Mouse (Mus musculus): ENCODE data around the gene Myoz1. TPM values are rescaled to one million over a fixed set of nuclear protein-coding genes. Genes with fewer than 3 reads are reported as not detected.
"Not testable (repeated sequence)": the region's sequence is repeated elsewhere in the genome, so short reads cannot be mapped to it uniquely, and the experiment has no call there.

The Myoz1 gene
- total RNA-seq, 1 experiment = not detected

DNA sequence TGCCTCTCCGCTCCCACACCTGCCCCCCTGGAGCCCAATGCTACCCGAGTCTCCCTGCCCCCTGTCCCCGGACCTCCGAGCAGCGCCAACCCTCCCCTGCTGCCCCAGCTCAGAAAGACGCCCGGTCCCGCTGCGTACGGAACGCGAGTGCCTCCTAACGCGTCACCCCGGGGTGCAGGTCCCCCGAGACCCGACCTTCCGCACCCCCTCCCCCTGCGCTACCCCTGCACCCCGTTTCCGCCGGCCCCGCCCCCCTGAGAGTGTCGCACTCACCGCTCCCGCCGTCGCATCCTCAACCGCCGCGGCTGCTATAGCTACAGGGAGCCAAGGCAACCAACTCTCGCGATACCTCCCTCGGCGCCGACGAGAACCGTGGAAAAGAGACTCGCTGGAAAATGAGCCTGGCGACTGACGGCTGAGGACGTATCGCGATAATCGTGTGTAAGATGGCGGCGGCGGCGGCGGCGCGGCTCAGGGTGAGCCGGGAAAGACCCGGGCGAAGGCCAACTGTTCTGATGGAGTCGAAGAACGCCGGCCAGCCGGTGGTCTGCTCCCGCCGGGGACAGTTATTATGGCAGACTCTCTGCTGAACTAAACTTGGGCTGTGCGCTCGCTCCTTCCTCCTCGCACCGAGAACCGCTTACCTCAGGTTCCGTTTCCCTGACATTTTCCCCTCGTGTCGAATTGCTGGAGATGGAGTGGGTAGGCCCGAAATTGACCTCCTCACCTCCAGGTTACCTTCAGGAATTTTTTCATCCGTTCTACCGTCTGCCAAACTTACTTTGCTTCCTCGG is 15.5 kb downstream of the Myoz1 start, which contains the start of gene Usp54:
Gene Usp54 (minus strand): TSS at position 420 of the 794 bp plus-strand sequence.
- H3K27ac ChIP-seq (ENCODE audit: insufficient read depth, low read depth, low read length, poor library complexity, severe bottlenecking) = peak within 1 kb of the TSS; percentile 84
- in situ Hi-C loops (cut with MboI; ENCODE audit: low sequenced_read_pairs in 2 of 2, unreplicated experiment in 2 of 2) = loop anchor here in 1 of 2 experiments (5.0 kb wide), 1 partner anchor 36 kb away; no protein-coding TSS in a partner anchor

DNA sequence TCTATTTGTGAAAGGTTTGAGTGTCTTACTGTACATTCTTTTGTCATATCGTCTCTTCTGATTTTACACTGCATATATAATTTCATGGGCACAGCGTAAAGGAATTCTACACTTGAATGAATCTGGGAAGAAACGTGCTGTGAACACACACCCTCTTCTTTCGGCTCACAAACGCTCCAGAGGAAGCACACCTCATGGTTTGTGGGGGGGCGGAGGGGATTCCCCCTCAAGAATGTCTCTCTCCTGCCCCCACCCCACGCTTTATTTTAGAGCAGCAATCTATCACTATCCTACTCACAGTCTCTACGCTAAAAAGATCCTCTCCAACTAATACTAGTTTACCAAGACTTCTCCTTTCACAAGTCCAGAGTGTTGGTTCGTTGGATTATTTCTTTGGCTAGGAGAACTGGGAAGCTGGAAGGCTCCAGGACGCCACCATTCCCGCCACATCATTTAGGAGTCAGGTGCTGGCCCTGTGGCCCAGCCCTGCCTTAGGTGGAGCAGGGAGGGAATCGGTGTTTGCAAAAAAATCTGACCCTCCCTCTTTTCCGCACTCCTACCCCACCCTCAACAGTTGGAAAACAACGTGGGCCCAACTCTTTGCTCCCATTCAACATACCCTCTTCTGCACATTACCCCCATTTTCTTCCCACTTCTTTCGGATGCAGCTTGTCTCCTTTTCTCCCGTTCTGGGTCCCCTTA is 16.3 kb downstream of the Myoz1 start:
- in situ Hi-C loops (cut with MboI; ENCODE audit: low sequenced_read_pairs in 2 of 2, unreplicated experiment in 2 of 2) = loop anchor here in 1 of 2 experiments (5.0 kb wide), 1 partner anchor 37 kb away; no protein-coding TSS in a partner anchor
- peak; percentile 63 for DNase-seq (ENCODE audit: low read depth, low spot score)
- peak; percentile 61; the same call in 1 of the 2 replicates for TF ChIP-seq ZNF384 (IDR thresholded peaks at IDR 0.05; ENCODE audit: low read depth, low read length)
- TF ChIP-seq CHD2 (IDR thresholded peaks at IDR 0.05; ENCODE audit: low read depth, low read length) = no peak
- Histone ChIP-seq H3K9ac (ENCODE audit: insufficient read depth, low read depth, low read length, poor library complexity, severe bottlenecking) (peak overlapping the region; percentile 86), H3K4me3 (ENCODE audit: insufficient read depth in 1 of 2, low read depth in 1 of 2, low read length in 2 of 2, poor library complexity in 1 of 2, severe bottlenecking in 1 of 2) (peak overlapping the region; percentile 67 to 98), H3K36me3 (ENCODE audit: control insufficient read depth, insufficient read depth, low read length, poor library complexity, severe bottlenecking) (no peaks in the 10 kb centered on the region), H3K9me3 (ENCODE audit: control insufficient read depth, insufficient read depth, low read depth, low read length) (no peaks in the 10 kb centered on the region), H3K27ac (ENCODE audit: insufficient read depth, low read depth, low read length, poor library complexity, severe bottlenecking) (peak overlapping the region; percentile 84), H3K4me1 (ENCODE audit: control insufficient read depth in 2 of 2, insufficient read depth in 2 of 2, low read length in 2 of 2, poor library complexity in 1 of 2) (peaks cover 0 to 2% of the 10 kb centered on the region in 2 experiments; a peak in 1 of 4 replicates)

More for the DNA sequence above, 15.5 kb downstream of the Myoz1 start, which contains the start of gene Usp54:
- Histone ChIP-seq H3K4me1 (ENCODE audit: control insufficient read depth in 2 of 2, insufficient read depth in 2 of 2, low read length in 2 of 2, poor library complexity in 1 of 2) (peaks cover 0 to 2% of the 10 kb centered on the region in 2 experiments; a peak in 1 of 4 replicates), H3K36me3 (ENCODE audit: control insufficient read depth, insufficient read depth, low read length, poor library complexity, severe bottlenecking) (no peaks in the 10 kb centered on the region), H3K4me3 (ENCODE audit: insufficient read depth in 1 of 2, low read depth in 1 of 2, low read length in 2 of 2, poor library complexity in 1 of 2, severe bottlenecking in 1 of 2) (peak within 1 kb of the TSS; percentile 75 to 98), H3K9me3 (ENCODE audit: control insufficient read depth, insufficient read depth, low read depth, low read length) (no peaks in the 10 kb centered on the region), H3K9ac (ENCODE audit: insufficient read depth, low read depth, low read length, poor library complexity, severe bottlenecking) (peak within 1 kb of the TSS; percentile 96)
- TF ChIP-seq HCFC1 (IDR thresholded peaks at IDR 0.05; ENCODE audit: borderline replicate concordance, insufficient read depth, low read length) (no peak), CHD2 (IDR thresholded peaks at IDR 0.05; ENCODE audit: low read depth, low read length) (peak; percentile 98)
- peak; percentile 98 for DNase-seq (ENCODE audit: low read depth, low spot score)

DNA sequence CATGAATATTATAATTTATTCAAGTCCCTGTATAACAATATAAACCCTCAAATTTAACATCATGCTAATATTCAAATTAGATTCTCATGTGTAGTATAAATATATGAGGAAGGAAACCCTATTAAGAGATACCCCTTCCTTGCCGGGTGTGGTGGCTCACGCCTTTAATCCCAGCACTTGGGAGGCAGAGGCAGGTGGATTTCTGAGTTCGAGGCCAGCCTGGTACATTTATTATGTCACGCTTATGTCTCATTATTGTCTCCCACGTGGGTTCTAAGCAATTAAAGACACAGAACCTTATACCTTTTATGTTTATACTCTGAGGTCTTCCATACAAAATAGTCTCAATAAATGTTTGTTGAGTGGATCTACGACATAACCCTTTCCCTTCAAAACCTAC is 17.6 kb downstream of the Myoz1 start:
- Histone ChIP-seq H3K36me3 (ENCODE audit: control insufficient read depth, insufficient read depth, low read length, poor library complexity, severe bottlenecking) (no peaks in the 10 kb centered on the region), H3K4me3 (ENCODE audit: insufficient read depth in 1 of 2, low read depth in 1 of 2, low read length in 2 of 2, poor library complexity in 1 of 2, severe bottlenecking in 1 of 2) (no peak overlapping the region), H3K9ac (ENCODE audit: insufficient read depth, low read depth, low read length, poor library complexity, severe bottlenecking) (no peak overlapping the region), H3K9me3 (ENCODE audit: control insufficient read depth, insufficient read depth, low read depth, low read length) (no peaks in the 10 kb centered on the region), H3K4me1 (ENCODE audit: control insufficient read depth in 2 of 2, insufficient read depth in 2 of 2, low read length in 2 of 2, poor library complexity in 1 of 2) (peaks cover 0 to 2% of the 10 kb centered on the region in 2 experiments; a peak in 1 of 4 replicates), H3K27ac (ENCODE audit: insufficient read depth, low read depth, low read length, poor library complexity, severe bottlenecking) (no peak overlapping the region; the same call in 1 of the 2 replicates)
- no peak for DNase-seq (ENCODE audit: low read depth, low spot score)
- in situ Hi-C loops (cut with MboI; ENCODE audit: low sequenced_read_pairs in 2 of 2, unreplicated experiment in 2 of 2) = no loop called here
- no peak for TF ChIP-seq CHD2 (IDR thresholded peaks at IDR 0.05; ENCODE audit: low read depth, low read length)
- TF ChIP-seq ZNF384 (IDR thresholded peaks at IDR 0.05; ENCODE audit: low read depth, low read length) = no peak
- no peak for TF ChIP-seq MAFK (IDR thresholded peaks at IDR 0.05; ENCODE audit: insufficient read depth, low read depth, low read length)
- no peak for TF ChIP-seq HCFC1 (IDR thresholded peaks at IDR 0.05; ENCODE audit: borderline replicate concordance, insufficient read depth, low read length)
- TF ChIP-seq ZC3H11A (IDR thresholded peaks at IDR 0.05; ENCODE audit: borderline replicate concordance, low read depth, low read length) = no peak

DNA sequence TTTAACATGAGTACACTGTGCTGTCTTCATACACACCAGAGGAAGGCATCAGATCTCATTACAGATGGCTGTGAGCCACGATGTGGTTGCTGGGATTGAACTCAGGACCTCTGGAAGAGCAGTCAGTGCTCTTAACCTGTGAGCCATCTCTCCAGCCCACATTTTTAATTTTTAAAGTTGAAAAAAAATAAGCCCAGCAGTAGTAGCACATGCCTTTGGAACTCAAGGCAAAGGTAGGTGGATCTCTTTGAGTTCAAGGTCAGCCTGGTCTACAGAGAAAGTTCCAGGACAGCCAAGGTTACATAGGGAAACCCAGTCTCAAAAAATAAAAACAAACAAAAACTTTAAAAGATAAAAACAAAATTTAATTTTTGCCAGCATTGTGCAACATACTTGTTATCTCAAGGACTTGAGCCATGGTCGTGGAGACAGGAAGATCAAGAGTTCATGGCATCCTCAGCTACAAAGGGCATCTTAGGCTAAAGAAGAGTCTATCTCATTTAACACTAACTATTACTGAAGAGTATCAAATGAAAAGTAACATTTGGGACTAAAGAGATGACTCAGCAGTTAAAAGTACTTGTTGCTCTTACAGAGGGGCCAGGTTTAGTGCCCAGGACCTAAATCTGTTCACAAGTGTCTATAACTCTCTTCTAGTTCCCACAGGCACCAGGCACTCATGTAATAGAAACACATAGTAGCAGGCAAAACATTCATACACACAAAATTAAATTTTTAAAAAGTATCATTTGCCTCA is 18.3 kb downstream of the Myoz1 start:
- Histone ChIP-seq H3K36me3 (ENCODE audit: control insufficient read depth, insufficient read depth, low read length, poor library complexity, severe bottlenecking) (no peaks in the 10 kb centered on the region), H3K9me3 (ENCODE audit: control insufficient read depth, insufficient read depth, low read depth, low read length) (no peaks in the 10 kb centered on the region), H3K4me1 (ENCODE audit: control insufficient read depth in 2 of 2, insufficient read depth in 2 of 2, low read length in 2 of 2, poor library complexity in 1 of 2) (peaks cover 0 to 2% of the 10 kb centered on the region in 2 experiments; a peak in 1 of 4 replicates), H3K9ac (ENCODE audit: insufficient read depth, low read depth, low read length, poor library complexity, severe bottlenecking) (no peak overlapping the region), H3K4me3 (ENCODE audit: insufficient read depth in 1 of 2, low read depth in 1 of 2, low read length in 2 of 2, poor library complexity in 1 of 2, severe bottlenecking in 1 of 2) (no peak overlapping the region), H3K27ac (ENCODE audit: insufficient read depth, low read depth, low read length, poor library complexity, severe bottlenecking) (no peak overlapping the region)
- in situ Hi-C loops (cut with MboI; ENCODE audit: low sequenced_read_pairs in 2 of 2, unreplicated experiment in 2 of 2) = no loop called here
- DNase-seq (ENCODE audit: low read depth, low spot score) = no peak
- TF ChIP-seq HCFC1 (IDR thresholded peaks at IDR 0.05; ENCODE audit: borderline replicate concordance, insufficient read depth, low read length) = no peak
- TF ChIP-seq MAFK (IDR thresholded peaks at IDR 0.05; ENCODE audit: insufficient read depth, low read depth, low read length) = peak; percentile 77

DNA sequence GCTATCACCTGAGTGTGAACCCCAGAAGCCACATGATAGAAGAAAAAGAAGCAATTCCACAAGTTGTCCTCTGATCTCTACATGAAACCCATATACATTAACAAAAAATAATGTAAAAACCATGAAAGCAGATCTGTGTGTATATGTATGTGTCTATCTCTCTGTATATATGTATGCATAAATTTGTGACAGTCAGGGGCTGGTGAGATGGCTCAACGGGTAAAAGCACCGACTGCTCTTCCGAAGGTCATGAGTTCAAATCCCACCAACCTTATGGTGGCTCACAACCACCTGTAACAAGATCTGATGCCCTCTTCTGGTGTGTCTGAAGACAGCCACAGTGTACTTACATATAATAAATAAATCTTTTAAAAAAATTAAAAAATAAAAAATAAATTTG is 19.4 kb downstream of the Myoz1 start:
- H3K9me3 ChIP-seq (ENCODE audit: control insufficient read depth, insufficient read depth, low read depth, low read length); DNase-seq (ENCODE audit: low read depth, low spot score); H3K36me3 ChIP-seq (ENCODE audit: control insufficient read depth, insufficient read depth, low read length, poor library complexity, severe bottlenecking); in situ Hi-C loops (cut with MboI; ENCODE audit: low sequenced_read_pairs in 2 of 2, unreplicated experiment in 2 of 2); H3K4me1 ChIP-seq (ENCODE audit: control insufficient read depth in 2 of 2, insufficient read depth in 2 of 2, low read length in 2 of 2, poor library complexity in 1 of 2); H3K9ac ChIP-seq (ENCODE audit: insufficient read depth, low read depth, low read length, poor library complexity, severe bottlenecking); H3K4me3 ChIP-seq (ENCODE audit: insufficient read depth in 1 of 2, low read depth in 1 of 2, low read length in 2 of 2, poor library complexity in 1 of 2, severe bottlenecking in 1 of 2); H3K27ac ChIP-seq (ENCODE audit: insufficient read depth, low read depth, low read length, poor library complexity, severe bottlenecking): not testable (repeated sequence)
